Comparison of ENCODE assay signal across 8 mouse cellular contexts in the genomic region with DNA sequence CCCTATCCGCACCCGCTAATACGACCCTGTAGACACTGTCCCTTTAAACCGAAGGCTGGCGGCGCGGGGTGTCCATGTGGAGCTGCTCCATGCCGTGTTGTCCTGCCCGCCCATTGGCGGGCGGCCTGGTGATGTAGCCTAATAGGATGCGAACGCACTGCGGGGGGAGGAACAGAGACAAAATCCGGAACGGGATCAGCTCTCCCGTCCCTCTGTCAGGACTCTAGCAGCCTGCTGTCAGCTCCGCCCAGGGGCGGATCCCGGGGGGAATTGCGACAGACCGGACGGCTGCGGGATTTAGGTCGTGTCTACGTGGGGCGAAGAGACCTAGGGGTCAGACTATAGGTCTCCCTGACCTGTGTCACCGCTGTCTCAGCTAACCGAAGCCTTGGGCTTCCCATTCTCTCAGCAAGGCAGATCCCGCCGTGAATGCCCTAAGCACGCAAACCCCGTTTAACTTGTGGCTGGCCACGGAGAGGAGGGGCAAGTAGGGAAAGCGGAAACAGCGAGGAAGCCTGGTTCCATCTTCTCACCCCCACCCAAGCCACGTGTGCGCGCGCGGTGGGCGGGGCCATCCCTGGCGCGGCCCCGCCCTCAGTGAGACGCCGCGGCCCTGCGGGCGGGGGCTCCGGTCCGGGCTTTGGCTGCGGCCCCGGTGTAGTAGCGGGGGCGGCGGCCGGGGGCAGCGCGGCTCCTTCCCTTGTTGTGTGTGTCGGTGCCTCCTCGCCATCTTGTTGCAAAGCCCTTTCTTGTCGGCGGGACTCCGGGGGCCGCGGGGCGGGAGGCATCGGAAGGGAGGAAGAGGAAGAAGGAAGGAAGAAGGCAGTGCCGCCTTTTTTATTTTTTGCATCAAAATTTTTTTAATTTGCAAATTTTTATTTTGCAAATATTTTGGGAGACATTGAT. TPM values are rescaled to one million over a fixed set of nuclear protein-coding genes. Genes with fewer than 3 reads are reported as not detected.
DNase-seq lines count a peak whose midpoint lies in the region; ATAC-seq lines count a peak whose summit lies in the region.

A gene (plus strand): TSS at position 665 of the 906 bp plus-strand sequence.

- peak within 1 kb of the TSS; percentile 90 for H3K27ac ChIP-seq in forebrain, embryonic 14.5 days (ENCODE audit: low read depth, low read length)
- peak within 1 kb of the TSS; percentile 97 for H3K27ac ChIP-seq in neural tube, embryonic 15.5 days (replicated peaks)

- peaks cover 15% of the 10 kb centered on the region for H3K4me1 ChIP-seq in forebrain, embryonic 14.5 days (ENCODE audit: control insufficient read depth, insufficient read depth, low read length)
- peaks cover 44% of the 10 kb centered on the region for H3K4me1 ChIP-seq in neural tube, embryonic 15.5 days

- ATAC-seq in forebrain, embryonic 14.5 days = peak; percentile 90
- peak; percentile 89 for ATAC-seq in neural tube, embryonic 15.5 days (ENCODE audit: low FRiP score)

- H3K9ac ChIP-seq in forebrain, embryonic 14.5 days (ENCODE audit: low read length) = peak within 1 kb of the TSS; percentile 91
- peak within 1 kb of the TSS; percentile 94 for H3K9ac ChIP-seq in neural tube, embryonic 15.5 days (replicated peaks)

- whole genome bisulfite sequencing in forebrain, embryonic 14.5 days = under 1% methylated on average over 68 of the region's 70 CpGs
- WGBS in neural tube, embryonic 15.5 days = under 1% methylated on average over 70 of the region's 70 CpGs

- no peaks in the 10 kb centered on the region for H3K27me3 ChIP-seq in forebrain, embryonic 14.5 days (replicated peaks; ENCODE audit: control insufficient read depth, insufficient read depth, low read length)
- no peaks in the 10 kb centered on the region for H3K27me3 ChIP-seq in neural tube, embryonic 15.5 days (replicated peaks)

- H3K4me3 ChIP-seq in forebrain, embryonic 14.5 days (ENCODE audit: low read depth, low read length) = peak within 1 kb of the TSS; percentile 94
- peak within 1 kb of the TSS; percentile 99 for H3K4me3 ChIP-seq in neural tube, embryonic 15.5 days (replicated peaks)

- peak within 1 kb of the TSS; percentile 69 for H3K4me2 ChIP-seq in forebrain, embryonic 14.5 days (ENCODE audit: low read length)
- H3K4me2 ChIP-seq in neural tube, embryonic 15.5 days = peak within 1 kb of the TSS; percentile 90

- H3K9me3 ChIP-seq in forebrain, embryonic 14.5 days (replicated peaks; ENCODE audit: control insufficient read depth, low read length) = no peaks in the 10 kb centered on the region
- no peaks in the 10 kb centered on the region for H3K9me3 ChIP-seq in neural tube, embryonic 15.5 days (replicated peaks)

- intact Hi-C loops in heart, postnatal 14 days (cut with DNase I) = no loop called here

- no peaks in the 10 kb centered on the region for H3K36me3 ChIP-seq in forebrain, embryonic 14.5 days (ENCODE audit: control insufficient read depth, insufficient read depth, low read length)
- H3K36me3 ChIP-seq in neural tube, embryonic 15.5 days = no peaks in the 10 kb centered on the region

- peak; percentile 98 for DNase-seq in ES-CJ7 (ENCODE audit: low read depth, low spot score)
- DNase-seq in cerebellum, adult 11 months = peak; percentile 99
- peak; percentile 100 for DNase-seq in forebrain, embryonic 14.5 days (ENCODE audit: low spot score)
- DNase-seq in heart, postnatal 14 days = peak; percentile 97 to 98
- peak; percentile 99 for DNase-seq in layer of hippocampus, adult 11-12 months (ENCODE audit: low spot score)
- DNase-seq in lung, adult 18-20 months = peak; percentile 100
- peak; percentile 98 for DNase-seq in testis, postnatal 14 days (ENCODE audit: low spot score)

RNA-seq across cellular contexts. Expression of the gene that starts here (rescaled TPM):
- polyA plus RNA-seq in forebrain, embryonic 14.5 days (2014; fragmentation: Nextera tagmentation; extraction: Ambion mirVana) = 6.8 and 7.6 TPM in 2 replicates
- total RNA-seq in heart, postnatal 14 days (2021) = 10 to 100 TPM; 10.5 to 11.6 TPM
- polyA plus RNA-seq in neural tube, embryonic 15.5 days (2015; fragmentation: Nextera tagmentation; extraction: Ambion mirVana) = 7.0 and 7.3 TPM in 2 replicates

Comparison
In these comparisons a context has a peak if more than half of its experiments do, and no peak if none do; other contexts are left out.
1. Peak in every context shown above with its lines: DNase-seq, ATAC-seq, H3K4me3 ChIP-seq and H3K27ac ChIP-seq.